Mouse (Mus musculus) lung, adult 18-20 months (tissue): ENCODE results near the gene Dhfr.
"Not testable (repeated sequence)": the region's sequence is repeated elsewhere in the genome, so short reads cannot be mapped to it uniquely, and the experiment has no call there.

Source experiments
- DNase-seq, 2 experiments: peaks; one replicate each; pipeline ENCODE4 v3.0.0; 2022; ENCODE audit warnings: mixed read lengths in 2 of 2

Gene Dhfr

GRCm38 (mm10) chr13:92354456-92355271 is at the start of gene Dhfr, which contains the start of gene Msh3:
TSS of gene Dhfr (plus strand) at chr13:92354726.
TSS of gene Msh3 (minus strand) at chr13:92355003.
- DNase-seq, result peak; percentile 96 to 97

GRCm38 (mm10) chr13:92305680-92306079 is 48.8 kb upstream of the Dhfr start, which contains the start of gene Gm20379:
TSS of gene Gm20379 (plus strand) at chr13:92305980.
- DNase-seq, result no peak

GRCm38 (mm10) chr13:92314613-92315012 is 39.9 kb upstream of the Dhfr start:
- DNase-seq, result no peak

- DNase-seq, result no peak
Measured at GRCm38 (mm10) chr13:92320770-92321169, 33.8 kb upstream of the Dhfr start.

GRCm38 (mm10) chr13:92326030-92326429 is 28.5 kb upstream of the Dhfr start:
- DNase-seq, result no peak

GRCm38 (mm10) chr13:92328000-92328399 is 26.5 kb upstream of the Dhfr start:
- no peak for DNase-seq

GRCm38 (mm10) chr13:92330621-92331020 is 23.9 kb upstream of the Dhfr start:
- DNase-seq, result no peak

GRCm38 (mm10) chr13:92332103-92332879 is 22.2 kb upstream of the Dhfr start:
- DNase-seq, result no peak

- no peak for DNase-seq
Measured at GRCm38 (mm10) chr13:92336857-92337256, 17.7 kb upstream of the Dhfr start.

- DNase-seq, result no peak
Measured at GRCm38 (mm10) chr13:92337773-92338462, 16.6 kb upstream of the Dhfr start.

- no peak for DNase-seq
Measured at GRCm38 (mm10) chr13:92339787-92340186, 14.7 kb upstream of the Dhfr start.

- DNase-seq, result no peak
Measured at GRCm38 (mm10) chr13:92344033-92344432, 10.5 kb upstream of the Dhfr start.

- no peak for DNase-seq
Measured at GRCm38 (mm10) chr13:92346338-92346737, 8.2 kb upstream of the Dhfr start.

- no peak for DNase-seq
Measured at GRCm38 (mm10) chr13:92351100-92351499, 3.4 kb upstream of the Dhfr start.

GRCm38 (mm10) chr13:92353956-92354355 is 570 bp upstream of the Dhfr start:
- peak in 1 of 2 experiments; percentile 2 for DNase-seq

- peak in 1 of 2 experiments; percentile 10 for DNase-seq
Measured at GRCm38 (mm10) chr13:92355272-92355643, 732 bp downstream of the Dhfr start.

- no peak for DNase-seq
Measured at GRCm38 (mm10) chr13:92356376-92356775, 1.9 kb downstream of the Dhfr start.

GRCm38 (mm10) chr13:92357644-92358043 is 3.1 kb downstream of the Dhfr start:
- no peak for DNase-seq

- DNase-seq, result no peak
Measured at GRCm38 (mm10) chr13:92361609-92362008, 7.1 kb downstream of the Dhfr start.

- DNase-seq, result no peak
Measured at GRCm38 (mm10) chr13:92365312-92365711, 10.8 kb downstream of the Dhfr start.

GRCm38 (mm10) chr13:92370811-92371210 is 16.3 kb downstream of the Dhfr start:
- no peak for DNase-seq

GRCm38 (mm10) chr13:92371466-92371865 is 16.9 kb downstream of the Dhfr start:
- DNase-seq, result not testable (repeated sequence)

GRCm38 (mm10) chr13:92387367-92387766 is 32.8 kb downstream of the Dhfr start:
- no peak for DNase-seq
